Mouse (Mus musculus): ENCODE data around the gene Cct2. TPM values are rescaled to one million over a fixed set of nuclear protein-coding genes. Genes with fewer than 3 reads are reported as not detected.

Cct2 gene
- polyA plus RNA-seq, 1 experiment from 2014 or later: 277 TPM

GRCm38 (mm10) chr10:117100175-117100574 lies 36.6 kb upstream of the Cct2 start:
- no peaks in the 10 kb centered on the region for H3K9me3 ChIP-seq (ENCODE audit: control insufficient read depth, low read length)
- H3K27me3 ChIP-seq (ENCODE audit: control insufficient read depth, insufficient read depth, low read length): no peaks in the 10 kb centered on the region
- H3K4me3 ChIP-seq (replicated peaks; ENCODE audit: low read depth, low read length): no peak overlapping the region
- no peaks in the 10 kb centered on the region for H3K36me3 ChIP-seq (ENCODE audit: control insufficient read depth, insufficient read depth, low read length)
- DNase-seq: no peak
- peaks cover 3% of the 10 kb centered on the region for H3K4me1 ChIP-seq (ENCODE audit: control insufficient read depth, insufficient read depth, low read length)
- H3K9ac ChIP-seq (replicated peaks; ENCODE audit: low read length): no peak overlapping the region
- ATAC-seq (ENCODE audit: low FRiP score, low TSS enrichment): no peak
- WGBS: 88% methylated on average over 5 of the region's 5 CpGs
- H3K4me2 ChIP-seq (ENCODE audit: low read length): no peak overlapping the region
- no peak overlapping the region for H3K27ac ChIP-seq (replicated peaks; ENCODE audit: low read depth, low read length)

GRCm38 (mm10) chr10:117097116-117097698 lies 33.6 kb upstream of the Cct2 start:
- no peak overlapping the region for H3K9ac ChIP-seq (replicated peaks; ENCODE audit: low read length)
- no peak overlapping the region for H3K27ac ChIP-seq (replicated peaks; ENCODE audit: low read depth, low read length)
- no peaks in the 10 kb centered on the region for H3K36me3 ChIP-seq (ENCODE audit: control insufficient read depth, insufficient read depth, low read length)
- ATAC-seq (ENCODE audit: low FRiP score, low TSS enrichment) (no peak), DNase-seq (no peak)
- 64% methylated on average over 2 of the region's 2 CpGs for WGBS
- no peak overlapping the region for H3K4me2 ChIP-seq (ENCODE audit: low read length)
- H3K4me3 ChIP-seq (replicated peaks; ENCODE audit: low read depth, low read length): no peak overlapping the region
- peaks cover 14% of the 10 kb centered on the region; the same call in 1 of the 2 replicates for H3K4me1 ChIP-seq (ENCODE audit: control insufficient read depth, insufficient read depth, low read length)
- H3K9me3 ChIP-seq (ENCODE audit: control insufficient read depth, low read length): no peaks in the 10 kb centered on the region
- H3K27me3 ChIP-seq (ENCODE audit: control insufficient read depth, insufficient read depth, low read length): no peaks in the 10 kb centered on the region

- H3K9me3 ChIP-seq (ENCODE audit: control insufficient read depth, low read length): no peaks in the 10 kb centered on the region
- ATAC-seq (ENCODE audit: low FRiP score, low TSS enrichment) (no peak), DNase-seq (no peak)
- H3K27me3 ChIP-seq (ENCODE audit: control insufficient read depth, insufficient read depth, low read length): no peaks in the 10 kb centered on the region
- H3K4me3 ChIP-seq (replicated peaks; ENCODE audit: low read depth, low read length): no peak overlapping the region
- no peak overlapping the region for H3K4me2 ChIP-seq (ENCODE audit: low read length)
- 90% methylated on average over 6 of the region's 6 CpGs for WGBS
- H3K27ac ChIP-seq (replicated peaks; ENCODE audit: low read depth, low read length): no peak overlapping the region
- peaks cover 14% of the 10 kb centered on the region; the same call in 1 of the 2 replicates for H3K4me1 ChIP-seq (ENCODE audit: control insufficient read depth, insufficient read depth, low read length)
- no peaks in the 10 kb centered on the region for H3K36me3 ChIP-seq (ENCODE audit: control insufficient read depth, insufficient read depth, low read length)
- no peak overlapping the region for H3K9ac ChIP-seq (replicated peaks; ENCODE audit: low read length)
Measured at GRCm38 (mm10) chr10:117096096-117096495, 32.5 kb upstream of the Cct2 start.

- H3K27me3 ChIP-seq (ENCODE audit: control insufficient read depth, insufficient read depth, low read length): no peaks in the 10 kb centered on the region
- DNase-seq (peak; percentile 70), ATAC-seq (ENCODE audit: low FRiP score, low TSS enrichment) (peak; percentile 73; the same call in 1 of the 2 replicates)
- H3K4me2 ChIP-seq (ENCODE audit: low read length): no peak overlapping the region; the same call in 1 of the 2 replicates
- 18% methylated on average over 15 of the region's 15 CpGs for whole genome bisulfite sequencing
- H3K4me1 ChIP-seq (ENCODE audit: control insufficient read depth, insufficient read depth, low read length): peaks cover 14% of the 10 kb centered on the region; the same call in 1 of the 2 replicates
- no peak overlapping the region for H3K9ac ChIP-seq (replicated peaks; ENCODE audit: low read length)
- H3K27ac ChIP-seq (replicated peaks; ENCODE audit: low read depth, low read length): peak overlapping the region; percentile 68
- H3K9me3 ChIP-seq (ENCODE audit: control insufficient read depth, low read length): no peaks in the 10 kb centered on the region
- H3K36me3 ChIP-seq (ENCODE audit: control insufficient read depth, insufficient read depth, low read length): no peaks in the 10 kb centered on the region
- H3K4me3 ChIP-seq (replicated peaks; ENCODE audit: low read depth, low read length): no peak overlapping the region
Measured at GRCm38 (mm10) chr10:117094504-117095329, 31.1 kb upstream of the Cct2 start.

- ATAC-seq (ENCODE audit: low FRiP score, low TSS enrichment): no peak
- Histone ChIP-seq H3K4me2 (ENCODE audit: low read length) (no peak overlapping the region), H3K27me3 (ENCODE audit: control insufficient read depth, insufficient read depth, low read length) (no peaks in the 10 kb centered on the region), H3K4me1 (ENCODE audit: control insufficient read depth, insufficient read depth, low read length) (peaks cover 9% of the 10 kb centered on the region; the same call in 1 of the 2 replicates), H3K36me3 (ENCODE audit: control insufficient read depth, insufficient read depth, low read length) (0 out of 2 replicates have a peak, but pooled peaks cover under 1% of the 10 kb centered on the region), H3K9ac (replicated peaks; ENCODE audit: low read length) (no peak overlapping the region), H3K27ac (replicated peaks; ENCODE audit: low read depth, low read length) (no peak overlapping the region), H3K4me3 (replicated peaks; ENCODE audit: low read depth, low read length) (no peak overlapping the region), H3K9me3 (ENCODE audit: control insufficient read depth, low read length) (no peaks in the 10 kb centered on the region)
- DNase-seq: no peak
- WGBS: 88% methylated on average over 4 of the region's 4 CpGs
Measured at GRCm38 (mm10) chr10:117089628-117090027, 26.0 kb upstream of the Cct2 start.

GRCm38 (mm10) chr10:117081914-117082359 lies 18.3 kb upstream of the Cct2 start:
- DNase-seq (no peak), ATAC-seq (ENCODE audit: low FRiP score, low TSS enrichment) (no peak)
- no peaks in the 10 kb centered on the region for H3K27me3 ChIP-seq (ENCODE audit: control insufficient read depth, insufficient read depth, low read length)
- H3K4me1 ChIP-seq (ENCODE audit: control insufficient read depth, insufficient read depth, low read length): no peaks in the 10 kb centered on the region
- H3K9me3 ChIP-seq (ENCODE audit: control insufficient read depth, low read length): no peaks in the 10 kb centered on the region
- no peak overlapping the region for H3K27ac ChIP-seq (replicated peaks; ENCODE audit: low read depth, low read length)
- no peak overlapping the region for H3K9ac ChIP-seq (replicated peaks; ENCODE audit: low read length)
- H3K36me3 ChIP-seq (ENCODE audit: control insufficient read depth, insufficient read depth, low read length): peaks cover 43% of the 10 kb centered on the region
- H3K4me2 ChIP-seq (ENCODE audit: low read length): no peak overlapping the region
- WGBS: 94% methylated on average over 2 of the region's 2 CpGs
- H3K4me3 ChIP-seq (replicated peaks; ENCODE audit: low read depth, low read length): no peak overlapping the region

- H3K4me2 ChIP-seq (ENCODE audit: low read length): no peak overlapping the region
- H3K4me1 ChIP-seq (ENCODE audit: control insufficient read depth, insufficient read depth, low read length): no peaks in the 10 kb centered on the region
- 71% methylated on average over 4 of the region's 4 CpGs for WGBS
- peaks cover 50% of the 10 kb centered on the region for H3K36me3 ChIP-seq (ENCODE audit: control insufficient read depth, insufficient read depth, low read length)
- H3K27me3 ChIP-seq (ENCODE audit: control insufficient read depth, insufficient read depth, low read length): no peaks in the 10 kb centered on the region
- ATAC-seq (ENCODE audit: low FRiP score, low TSS enrichment): no peak
- H3K9ac ChIP-seq (replicated peaks; ENCODE audit: low read length): no peak overlapping the region
- no peaks in the 10 kb centered on the region for H3K9me3 ChIP-seq (ENCODE audit: control insufficient read depth, low read length)
- H3K4me3 ChIP-seq (replicated peaks; ENCODE audit: low read depth, low read length): no peak overlapping the region
- no peak for DNase-seq
- no peak overlapping the region for H3K27ac ChIP-seq (replicated peaks; ENCODE audit: low read depth, low read length)
Measured at GRCm38 (mm10) chr10:117081326-117081725, 17.7 kb upstream of the Cct2 start.

- Histone ChIP-seq H3K9me3 (ENCODE audit: control insufficient read depth, low read length) (no peaks in the 10 kb centered on the region), H3K9ac (replicated peaks; ENCODE audit: low read length) (no peak overlapping the region), H3K4me3 (replicated peaks; ENCODE audit: low read depth, low read length) (no peak overlapping the region), H3K4me2 (ENCODE audit: low read length) (no peak overlapping the region), H3K27me3 (ENCODE audit: control insufficient read depth, insufficient read depth, low read length) (no peaks in the 10 kb centered on the region), H3K27ac (replicated peaks; ENCODE audit: low read depth, low read length) (no peak overlapping the region), H3K36me3 (ENCODE audit: control insufficient read depth, insufficient read depth, low read length) (peaks cover 59% of the 10 kb centered on the region), H3K4me1 (ENCODE audit: control insufficient read depth, insufficient read depth, low read length) (no peaks in the 10 kb centered on the region)
- DNase-seq: peak; percentile 26
- WGBS: 81% methylated on average over 6 of the region's 6 CpGs
- ATAC-seq (ENCODE audit: low FRiP score, low TSS enrichment): no peak
Measured at GRCm38 (mm10) chr10:117078284-117078683, 14.7 kb upstream of the Cct2 start.
